Mouse (Mus musculus) gastrocnemius, adult 2 months (tissue): ENCODE results near the gene Pou2f3. TPM values are rescaled to one million over a fixed set of nuclear protein-coding genes. Genes with fewer than 3 reads are reported as not detected.

Source experiments
- DNase-seq: peaks from one replicate; pipeline ENCODE4 v3.0.0; 2022
- H3K27ac ChIP-seq: fragments of 200-600 bp; 2 replicates; pipeline ENCODE4 v1.8.1; 2022; ENCODE audit warnings: mild to moderate bottlenecking
- H3K4me3 ChIP-seq: fragments of 200-600 bp; 2 replicates; pipeline ENCODE4 v1.8.1; 2022; ENCODE audit warnings: mild to moderate bottlenecking, moderate library complexity
- CTCF ChIP-seq: fragments of 200-600 bp; IDR thresholded peaks from 2 replicates; pipeline ENCODE4 v1.8.1; 2022; ENCODE audit warnings: antibody characterized with exemption, mild to moderate bottlenecking, moderate library complexity
- intact Hi-C: fragments of 180-260 bp; cut with DNase I; formaldehyde crosslinking; loops from one replicate; pipeline ENCODE4 v1.15.1; 2025
- long read RNA-seq, 2 experiments: library from polyadenylated mRNA; stranded (forward); transcript quantifications; one replicate each; pipeline ENCODE4 v2.0.0; 2021
- total RNA-seq, 2 experiments: library from RNA; stranded (reverse); gene quantifications; 2 replicates each; pipeline ENCODE4 v1.2.3; 2021

The Pou2f3 gene
- total RNA-seq = under 1 TPM; 0.11 to 0.15 TPM
- long read RNA-seq, experiment 1 = 0 reads
- long read RNA-seq, experiment 2 = 0 reads

GRCm38 (mm10) chr9:43210190-43210682, at the start of gene Pou2f3:
TSS of gene Pou2f3 (minus strand) at chr9:43210369.
- Histone ChIP-seq H3K4me3 (peak within 1 kb of the TSS; percentile 40), H3K27ac (peak within 1 kb of the TSS; percentile 79)
- peak; percentile 83 for DNase-seq
- no peak for TF ChIP-seq CTCF
- intact Hi-C loops = no loop called here

DNA sequence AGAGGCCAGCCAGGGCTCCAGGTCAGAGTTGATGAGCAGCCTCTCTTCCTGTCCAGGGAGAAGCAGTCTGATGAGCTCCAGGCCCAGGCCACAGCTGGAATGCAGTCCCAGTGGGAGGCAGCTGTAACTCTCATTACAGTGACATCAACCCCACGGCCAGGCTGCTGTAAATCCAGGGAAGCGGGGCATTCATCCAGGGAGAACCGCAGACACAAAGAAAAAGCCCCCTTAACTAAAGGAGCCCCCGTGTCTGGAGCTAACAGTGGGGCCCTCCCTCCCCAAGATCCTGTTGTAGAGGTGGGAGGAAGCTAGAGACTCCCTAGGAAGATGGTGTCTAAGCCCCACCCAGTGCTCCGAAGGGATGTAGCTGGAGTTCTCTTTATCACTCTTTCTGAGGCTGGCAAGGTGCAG, 43.1 kb upstream of the Pou2f3 start:
- intact Hi-C loops = no loop called here
- H3K27ac ChIP-seq = peak overlapping the region; percentile 77
- peak; percentile 80 for DNase-seq
- no peak for TF ChIP-seq CTCF
- no peak overlapping the region for H3K4me3 ChIP-seq

- intact Hi-C loops = no loop called here
- H3K27ac ChIP-seq = peak overlapping the region; percentile 77
- TF ChIP-seq CTCF = no peak
- H3K4me3 ChIP-seq = no peak overlapping the region
- no peak for DNase-seq
Measured at GRCm38 (mm10) chr9:43252790-43253189, 42.6 kb upstream of the Pou2f3 start.

GRCm38 (mm10) chr9:43251786-43252185, 41.6 kb upstream of the Pou2f3 start:
- intact Hi-C loops = no loop called here
- H3K4me3 ChIP-seq = no peak overlapping the region
- no peak for TF ChIP-seq CTCF
- DNase-seq = no peak
- H3K27ac ChIP-seq = no peak overlapping the region

DNA sequence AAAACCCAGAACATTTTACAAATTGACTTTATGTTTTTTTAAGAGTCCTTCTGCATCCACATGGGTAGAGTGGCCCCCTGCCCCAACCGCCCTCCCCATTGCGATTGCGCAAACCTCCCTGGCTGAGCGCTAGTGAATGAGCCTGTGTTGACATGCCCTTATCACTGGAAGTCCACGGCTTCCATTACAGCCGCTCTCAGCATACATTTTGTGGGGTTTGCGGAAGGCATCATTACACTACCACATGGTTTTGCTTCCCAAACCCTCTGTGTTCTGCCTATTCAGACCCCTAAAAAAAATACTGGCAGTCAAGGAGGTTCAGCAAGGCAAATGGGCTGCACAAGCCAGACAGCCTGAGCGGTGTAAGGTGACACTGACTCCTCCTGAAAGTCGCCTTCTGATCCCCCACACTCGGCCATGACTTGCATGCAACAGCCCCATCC, 36.6 kb upstream of the Pou2f3 start:
- Histone ChIP-seq H3K27ac (no peak overlapping the region), H3K4me3 (no peak overlapping the region)
- TF ChIP-seq CTCF = no peak
- no peak for DNase-seq
- intact Hi-C loops = no loop called here

GRCm38 (mm10) chr9:43245801-43246570, 35.8 kb upstream of the Pou2f3 start:
- no peak for DNase-seq
- H3K4me3 ChIP-seq = no peak overlapping the region
- no peak overlapping the region for H3K27ac ChIP-seq
- no peak for TF ChIP-seq CTCF
- intact Hi-C loops = no loop called here

DNA sequence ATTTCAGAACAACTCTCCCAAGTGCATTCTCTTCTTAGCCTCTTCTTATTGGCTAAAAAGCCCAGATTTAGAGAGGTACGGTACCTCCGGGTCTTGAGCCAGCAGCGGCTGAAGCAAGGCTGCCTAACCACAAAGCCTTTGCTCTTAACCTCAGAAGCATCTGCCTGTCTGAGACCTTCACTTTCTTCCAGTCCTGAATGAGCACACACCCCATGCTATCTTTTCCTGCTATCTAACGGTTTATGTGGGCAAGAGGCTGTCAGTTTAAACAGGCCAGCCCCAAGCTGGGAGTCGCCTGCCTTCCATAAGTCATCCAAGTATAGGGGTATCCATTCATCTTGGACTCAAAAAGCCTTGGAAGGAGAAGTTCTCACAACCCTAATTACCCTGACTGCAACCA, 32.3 kb upstream of the Pou2f3 start:
- H3K27ac ChIP-seq = no peak overlapping the region
- DNase-seq = no peak
- no peak for TF ChIP-seq CTCF
- H3K4me3 ChIP-seq = no peak overlapping the region
- intact Hi-C loops = no loop called here

- intact Hi-C loops = no loop called here
- no peak overlapping the region for H3K27ac ChIP-seq
Measured at GRCm38 (mm10) chr9:43241970-43242369, 31.8 kb upstream of the Pou2f3 start.

GRCm38 (mm10) chr9:43241291-43241690, 31.1 kb upstream of the Pou2f3 start:
- DNase-seq = no peak
- no peak overlapping the region for H3K4me3 ChIP-seq
- intact Hi-C loops = no loop called here
- no peak overlapping the region for H3K27ac ChIP-seq
- TF ChIP-seq CTCF = no peak

More at GRCm38 (mm10) chr9:43241970-43242369, 31.8 kb upstream of the Pou2f3 start:
- TF ChIP-seq CTCF = no peak
- no peak for DNase-seq
- no peak overlapping the region for H3K4me3 ChIP-seq

GRCm38 (mm10) chr9:43240594-43240900, 30.4 kb upstream of the Pou2f3 start:
- peak overlapping the region; percentile 81 for H3K27ac ChIP-seq
- TF ChIP-seq CTCF = no peak
- no peak for DNase-seq
- intact Hi-C loops = no loop called here
- peak overlapping the region; percentile 89 for H3K4me3 ChIP-seq

- DNase-seq = peak; percentile 95
- H3K27ac ChIP-seq = peak within 1 kb of the TSS; percentile 81
- no peak for TF ChIP-seq CTCF
- H3K4me3 ChIP-seq = peak within 1 kb of the TSS; percentile 89
- intact Hi-C loops = no loop called here
Measured at GRCm38 (mm10) chr9:43239712-43240593, 29.8 kb upstream of the Pou2f3 start, which contains the start of gene Oaf. TSS of gene Oaf (minus strand) at chr9:43239911.

GRCm38 (mm10) chr9:43238631-43239545, 28.7 kb upstream of the Pou2f3 start:
- Histone ChIP-seq H3K4me3 (peak overlapping the region; percentile 89), H3K27ac (peak overlapping the region; percentile 81)
- DNase-seq = no peak
- intact Hi-C loops = no loop called here
- TF ChIP-seq CTCF = no peak
